Mouse (Mus musculus) liver, embryonic 13.5 days (tissue): Measurements from ENCODE around the gene Btn1a1. TPM values are rescaled to one million over a fixed set of nuclear protein-coding genes. Genes with fewer than 3 reads are reported as not detected.

Experiments
- ATAC-seq: fragments of 200-750 bp; cut with Nextera tagmentation; 2 replicates; pipeline ENCODE4 v1.8.0; 2017; ENCODE audit warnings: low read depth, mild to moderate bottlenecking, moderate number of reproducible peaks, moderate library complexity
- DNase-seq: peaks from one replicate; pipeline ENCODE4 v3.0.0; 2022
- H3K27ac ChIP-seq: fragments of 300-500 bp; sonication (generic); 2 replicates; pipeline ENCODE4 v1.5.1; 2015; ENCODE audit warnings: moderate library complexity, mild to moderate bottlenecking, inconsistent platforms
- H3K27me3 ChIP-seq: fragments of 300-500 bp; sonication (generic); 2 replicates; pipeline ENCODE4 v1.6.1; 2015; ENCODE audit warnings: mild to moderate bottlenecking, inconsistent platforms
- H3K36me3 ChIP-seq: fragments of 300-500 bp; sonication (generic); 2 replicates; pipeline ENCODE4 v1.6.1; 2015; ENCODE audit warnings: mild to moderate bottlenecking, inconsistent platforms
- H3K4me1 ChIP-seq: fragments of 300-500 bp; sonication (generic); replicated peaks from 2 replicates; pipeline ENCODE4 v1.6.1; 2015; ENCODE audit warnings: inconsistent platforms
- H3K4me2 ChIP-seq: fragments of 300-500 bp; sonication (generic); 2 replicates; pipeline ENCODE4 v1.6.1; 2015; ENCODE audit warnings: inconsistent platforms, mild to moderate bottlenecking, moderate library complexity
- H3K4me3 ChIP-seq: fragments of 300-500 bp; sonication (generic); replicated peaks from 2 replicates; pipeline ENCODE4 v1.5.1; 2015; ENCODE audit warnings: mild to moderate bottlenecking, inconsistent platforms
- H3K9ac ChIP-seq: fragments of 300-500 bp; sonication (generic); 2 replicates; pipeline ENCODE4 v1.6.1; 2015; ENCODE audit warnings: mild to moderate bottlenecking, inconsistent platforms
- H3K9me3 ChIP-seq: fragments of 300-500 bp; sonication (generic); replicated peaks from 2 replicates; pipeline ENCODE4 v1.6.1; 2016; ENCODE audit warnings: inconsistent platforms
- WGBS: fragments of 180-500 bp; shearing (Covaris S2); methylation state at CpG from one replicate; pipeline ENCODE4 v1.1.7; 2015; ENCODE audit not compliant: insufficient replicate concordance; 5-methylcytosine and 5-hydroxymethylcytosine counted together
- polyA plus RNA-seq: library from polyadenylated mRNA; unstranded; fragments of >200 nt; fragmentation: Nextera tagmentation; extraction: Ambion mirVana; gene quantifications from 2 replicates; pipeline ENCODE4 v1.2.1, GENCODE M21; 2015

Gene Btn1a1
- 1.5 and 2.0 TPM in 2 replicates for polyA plus RNA-seq

DNA sequence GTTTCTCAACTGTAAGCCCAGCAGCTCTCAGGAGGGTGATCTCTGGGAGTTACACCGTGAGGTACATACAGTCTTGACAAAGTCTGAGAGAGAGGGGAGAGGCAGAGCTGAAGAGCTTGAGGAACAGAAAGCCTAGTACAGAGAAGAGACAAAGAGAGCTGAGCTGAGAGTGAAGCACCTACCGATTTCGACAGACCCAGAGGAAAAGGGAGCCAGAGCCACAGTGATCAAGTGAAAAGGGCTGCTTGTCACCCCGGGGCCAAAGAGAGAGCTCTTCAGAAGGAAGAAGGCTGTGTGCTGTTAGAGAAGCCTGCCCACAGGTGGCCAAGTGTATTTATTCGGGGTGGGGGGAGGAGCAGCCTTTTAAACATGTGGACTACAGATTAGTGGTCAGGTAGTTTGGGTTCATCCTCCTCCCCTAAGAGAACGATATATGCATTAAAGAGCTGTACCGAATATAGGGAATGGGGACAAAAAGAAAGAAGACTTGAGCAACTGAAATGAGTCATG, at the start of gene Btn1a1:
TSS of gene Btn1a1 (minus strand) at position 302 of the 510 bp plus-strand sequence.
- Histone ChIP-seq H3K27ac (peak within 1 kb of the TSS; percentile 81), H3K36me3 (no peaks in the 10 kb centered on the region), H3K9me3 (no peaks in the 10 kb centered on the region), H3K4me1 (peaks cover 49% of the 10 kb centered on the region), H3K9ac (peak within 1 kb of the TSS; percentile 81), H3K4me2 (peak within 1 kb of the TSS; percentile 94), H3K4me3 (peak within 1 kb of the TSS; percentile 70), H3K27me3 (no peaks in the 10 kb centered on the region)
- peak; percentile 45 for ATAC-seq
- 1% methylated on average over 7 of the region's 7 CpGs for whole genome bisulfite sequencing
- peak; percentile 55 for DNase-seq

DNA sequence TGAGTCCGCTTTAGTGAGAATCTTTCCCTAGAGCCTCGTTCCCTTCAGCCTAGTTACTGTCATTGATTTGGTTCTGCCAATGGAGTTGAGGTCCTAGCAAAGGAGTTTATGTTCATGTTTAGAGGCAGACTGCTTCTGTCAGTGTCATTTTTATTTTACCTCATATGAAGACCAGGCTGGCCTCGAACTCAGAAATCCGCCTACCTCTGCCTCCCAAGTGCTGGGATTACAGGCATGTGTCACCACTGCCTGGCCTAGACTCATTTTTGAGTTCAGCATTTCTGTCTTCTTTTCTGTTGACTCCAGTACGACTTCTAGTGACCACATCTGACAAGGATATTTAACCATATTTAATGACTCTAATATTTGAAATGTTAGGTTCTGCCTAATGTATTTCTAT, 49.6 kb upstream of the Btn1a1 start:
- no peak for ATAC-seq
- H3K27ac ChIP-seq: no peak overlapping the region

DNA sequence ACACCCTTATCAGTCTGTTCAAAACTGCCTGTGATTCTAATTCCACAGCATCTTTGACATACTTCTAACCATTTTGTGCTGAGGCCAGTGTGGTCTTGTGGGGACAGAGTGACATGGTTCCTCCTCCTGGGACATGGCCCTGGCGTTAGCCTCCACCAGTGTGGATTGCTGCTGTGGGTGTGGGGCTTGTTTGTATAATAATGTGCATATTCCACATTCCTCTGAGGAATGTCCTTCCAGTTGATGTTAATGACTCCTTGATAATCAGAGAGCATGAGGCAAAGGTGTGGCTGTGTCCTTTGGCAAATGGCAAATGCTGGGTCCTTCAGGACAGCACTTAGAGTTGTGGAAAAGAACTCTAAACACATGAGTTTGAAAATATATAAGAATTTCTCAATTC, 47.8 kb upstream of the Btn1a1 start:
- Histone ChIP-seq H3K9me3 (no peaks in the 10 kb centered on the region), H3K27me3 (no peaks in the 10 kb centered on the region), H3K9ac (no peak overlapping the region), H3K4me1 (peaks cover 29% of the 10 kb centered on the region), H3K4me2 (no peak overlapping the region), H3K27ac (no peak overlapping the region), H3K36me3 (no peaks in the 10 kb centered on the region), H3K4me3 (no peak overlapping the region)
- WGBS: 79% methylated on average over 1 of the region's 1 CpGs
- no peak for ATAC-seq
- DNase-seq: no peak

More for the DNA sequence above, 49.6 kb upstream of the Btn1a1 start:
- Histone ChIP-seq H3K36me3 (no peaks in the 10 kb centered on the region), H3K4me2 (0 out of 2 replicates have a peak overlapping the region, but pooled peaks have one; percentile 88), H3K27me3 (no peaks in the 10 kb centered on the region), H3K4me3 (no peak overlapping the region), H3K4me1 (peaks cover 36% of the 10 kb centered on the region), H3K9ac (no peak overlapping the region), H3K9me3 (no peaks in the 10 kb centered on the region)
- DNase-seq: no peak
- 64% methylated on average over 5 of the region's 5 CpGs for WGBS

DNA sequence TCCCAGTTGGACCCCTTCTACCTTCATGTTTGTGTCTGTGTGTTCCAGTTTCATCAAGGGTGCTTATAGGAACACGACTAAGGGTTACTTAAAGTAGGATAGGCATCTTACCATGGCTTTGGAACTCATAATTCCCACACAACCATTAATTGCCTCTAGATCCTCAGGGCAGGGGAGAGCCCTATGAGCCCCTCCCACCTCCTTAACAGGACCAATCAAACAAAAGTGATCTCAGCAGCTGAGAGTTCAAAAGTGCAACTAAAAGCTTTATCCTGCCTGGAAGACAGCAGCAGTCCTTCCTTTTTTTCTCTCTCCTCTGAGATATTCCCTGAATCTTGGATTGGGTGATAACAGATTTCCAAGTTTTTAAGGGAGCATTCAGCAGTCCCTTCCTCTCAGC, 44.4 kb upstream of the Btn1a1 start:
- Histone ChIP-seq H3K27ac (no peak overlapping the region), H3K9ac (no peak overlapping the region), H3K4me3 (no peak overlapping the region), H3K36me3 (no peaks in the 10 kb centered on the region), H3K4me2 (no peak overlapping the region), H3K27me3 (no peaks in the 10 kb centered on the region), H3K4me1 (peaks cover 47% of the 10 kb centered on the region), H3K9me3 (no peaks in the 10 kb centered on the region)
- 32% methylated on average over 1 of the region's 1 CpGs for WGBS
- ATAC-seq (no peak), DNase-seq (no peak)

DNA sequence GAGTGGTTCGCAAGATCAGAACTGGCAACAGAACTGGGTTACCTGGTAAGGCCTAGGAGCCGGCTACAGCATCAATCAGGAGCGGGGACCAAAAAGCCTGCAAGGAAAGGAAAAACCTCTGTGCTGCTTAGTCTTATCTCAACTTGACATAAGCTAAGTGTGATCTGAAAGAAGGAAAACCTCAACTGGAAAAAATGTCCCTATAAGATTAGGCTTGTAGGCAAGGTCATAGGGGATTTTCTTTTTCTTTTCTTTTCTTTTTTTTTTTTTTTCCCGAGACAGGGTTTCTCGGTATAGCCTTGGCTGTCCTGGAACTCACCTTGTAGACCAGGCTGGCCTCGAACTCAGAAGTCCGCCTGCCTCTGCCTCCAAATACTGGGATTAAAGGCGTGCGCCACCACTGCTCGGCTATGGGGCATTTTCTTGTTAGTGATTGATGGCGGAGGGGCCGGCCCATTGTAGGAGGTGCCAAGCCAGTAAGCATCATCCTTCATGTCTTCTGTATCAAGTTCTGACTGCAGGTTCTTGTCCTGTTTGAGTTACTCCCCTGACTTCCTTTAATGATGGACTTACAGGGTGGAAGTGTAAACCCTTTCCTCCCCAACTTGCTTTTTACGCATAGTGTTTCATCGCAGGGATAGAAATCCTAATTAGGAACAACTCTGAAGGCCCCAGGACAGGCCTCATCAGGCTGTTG, 41.3 kb upstream of the Btn1a1 start:
- no peaks in the 10 kb centered on the region for H3K9me3 ChIP-seq
- H3K27me3 ChIP-seq: no peaks in the 10 kb centered on the region
- 7% methylated on average over 14 of the region's 14 CpGs for WGBS
- ATAC-seq (peak; percentile 58), DNase-seq (peak; percentile 71)
- H3K4me3 ChIP-seq: peak overlapping the region; percentile 59
- no peaks in the 10 kb centered on the region for H3K36me3 ChIP-seq
- peak overlapping the region; percentile 68 for H3K27ac ChIP-seq
- peak overlapping the region; percentile 33 for H3K9ac ChIP-seq
- H3K4me2 ChIP-seq: peak overlapping the region; percentile 81
- peaks cover 66% of the 10 kb centered on the region for H3K4me1 ChIP-seq

DNA sequence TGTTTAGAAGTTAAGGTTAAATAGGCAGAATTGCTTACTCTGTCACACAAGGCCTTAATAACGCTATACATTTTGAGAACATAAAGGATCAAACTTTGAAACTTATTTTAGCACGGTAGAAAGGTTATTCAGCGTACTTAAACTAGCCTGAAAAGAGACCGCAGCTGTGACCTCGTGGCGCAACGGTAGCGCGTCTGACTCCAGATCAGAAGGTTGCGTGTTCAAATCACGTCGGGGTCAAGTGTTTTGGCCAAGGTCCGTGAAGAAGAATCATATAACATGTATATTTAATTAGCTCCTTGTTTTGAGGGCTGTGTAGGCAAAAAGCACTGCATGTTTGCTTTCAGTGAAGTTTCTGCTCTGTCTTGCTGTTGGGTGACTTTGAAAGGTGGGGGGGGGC, 40.6 kb upstream of the Btn1a1 start:
- H3K36me3 ChIP-seq: no peaks in the 10 kb centered on the region
- WGBS: 1% methylated on average over 13 of the region's 13 CpGs
- peak overlapping the region; percentile 77 for H3K9ac ChIP-seq
- no peaks in the 10 kb centered on the region for H3K27me3 ChIP-seq
- H3K4me2 ChIP-seq: peak overlapping the region; percentile 81
- H3K4me3 ChIP-seq: peak overlapping the region; percentile 59
- H3K27ac ChIP-seq: peak overlapping the region; percentile 68
- peak; percentile 57 for ATAC-seq
- peak; percentile 69 for DNase-seq
- peaks cover 66% of the 10 kb centered on the region for H3K4me1 ChIP-seq
- H3K9me3 ChIP-seq: no peaks in the 10 kb centered on the region

DNA sequence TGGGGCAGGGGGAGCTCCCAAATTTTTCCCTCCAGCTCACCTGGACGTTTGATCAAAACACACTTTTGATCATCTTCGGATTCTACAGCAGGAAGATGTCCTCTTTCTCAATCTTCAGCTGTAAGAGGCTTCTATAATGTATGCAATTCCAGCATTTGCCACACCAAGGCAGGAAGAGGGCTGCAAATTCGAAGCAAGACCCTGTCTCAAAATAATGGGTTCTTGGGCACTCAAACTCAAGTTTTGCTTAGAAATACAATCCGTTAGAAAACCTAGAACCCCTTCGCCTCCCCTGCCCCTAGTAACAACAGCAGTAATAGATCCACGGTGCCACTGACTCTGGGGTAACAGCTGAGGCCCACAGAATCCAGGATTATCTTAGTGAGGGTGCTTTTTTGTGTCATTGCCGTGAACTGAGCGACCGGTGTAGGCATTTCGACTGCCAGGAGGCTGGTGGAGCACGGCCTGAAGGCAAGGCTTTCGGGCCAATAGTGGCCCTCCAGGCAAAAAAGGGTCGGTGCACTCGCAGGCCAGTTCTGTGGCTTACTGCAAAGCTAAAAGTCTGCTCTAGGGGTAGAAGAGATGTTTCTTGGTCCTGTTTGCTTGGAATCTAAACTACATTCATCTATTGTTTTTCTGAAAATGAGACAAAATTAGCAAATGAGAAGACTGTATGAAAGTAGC, 40.1 kb upstream of the Btn1a1 start:
- Histone ChIP-seq H3K4me1 (peaks cover 66% of the 10 kb centered on the region), H3K27me3 (no peaks in the 10 kb centered on the region), H3K27ac (peak overlapping the region; percentile 76), H3K36me3 (no peaks in the 10 kb centered on the region), H3K9ac (peak overlapping the region; percentile 77), H3K4me3 (peak overlapping the region; percentile 59), H3K9me3 (no peaks in the 10 kb centered on the region), H3K4me2 (peak overlapping the region; percentile 81)
- ATAC-seq (peak; percentile 50), DNase-seq (no peak)
- WGBS: 2% methylated on average over 14 of the region's 14 CpGs

DNA sequence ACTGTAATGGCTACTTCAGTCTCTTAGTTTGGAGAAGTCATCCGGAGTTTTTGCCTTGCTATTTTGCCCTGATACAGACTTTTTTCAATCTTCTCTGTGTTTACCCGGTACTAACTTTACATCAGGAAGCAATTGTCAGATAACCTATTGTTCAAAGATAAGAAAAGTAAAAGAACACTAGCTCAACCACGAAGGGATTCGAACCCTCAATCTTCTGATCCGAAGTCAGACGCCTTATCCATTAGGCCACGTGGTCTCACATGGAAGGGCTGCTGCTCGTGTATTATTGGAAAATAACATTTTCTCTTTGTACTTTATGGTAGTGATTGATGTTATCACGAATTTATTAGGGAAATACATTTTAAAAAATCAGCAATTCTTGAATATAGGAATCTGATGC, 38.1 kb upstream of the Btn1a1 start:
- H3K9ac ChIP-seq: peak overlapping the region; percentile 22; the same call in 1 of the 2 replicates
- no peaks in the 10 kb centered on the region for H3K36me3 ChIP-seq
- DNase-seq (peak; percentile 74), ATAC-seq (no peak)
- 1% methylated on average over 9 of the region's 9 CpGs for WGBS
- peaks cover 73% of the 10 kb centered on the region for H3K4me1 ChIP-seq
- H3K4me2 ChIP-seq: peak overlapping the region; percentile 52
- no peaks in the 10 kb centered on the region for H3K27me3 ChIP-seq
- peak overlapping the region; percentile 28; the same call in 1 of the 2 replicates for H3K4me3 ChIP-seq
- H3K9me3 ChIP-seq: no peaks in the 10 kb centered on the region
- H3K27ac ChIP-seq: no peak overlapping the region

DNA sequence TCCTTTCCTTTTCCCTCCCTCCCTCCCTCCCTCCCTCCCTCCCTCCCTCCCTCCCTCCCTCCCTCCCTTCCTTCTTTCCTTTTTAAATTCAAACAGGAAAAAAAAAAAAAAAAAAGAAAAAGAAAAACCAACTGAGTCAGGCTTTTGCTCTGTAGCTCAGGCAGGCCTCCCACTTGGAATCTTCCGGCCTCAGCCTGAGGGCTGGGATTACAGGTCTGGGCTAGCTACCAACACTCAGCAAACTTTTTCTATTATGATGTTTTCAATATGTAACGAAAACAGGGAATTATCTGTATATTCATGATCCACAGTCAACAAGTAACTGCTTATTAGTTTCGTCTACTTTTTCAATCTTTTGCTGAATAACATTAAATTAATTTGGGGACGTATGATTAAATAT, 37.2 kb upstream of the Btn1a1 start:
- 64% methylated on average over 4 of the region's 4 CpGs for WGBS
- H3K9ac ChIP-seq: no peak overlapping the region
- H3K36me3 ChIP-seq: no peaks in the 10 kb centered on the region
- ATAC-seq (no peak), DNase-seq (no peak)
- H3K4me1 ChIP-seq: peaks cover 76% of the 10 kb centered on the region
- no peaks in the 10 kb centered on the region for H3K27me3 ChIP-seq
- no peak overlapping the region for H3K4me2 ChIP-seq
- H3K4me3 ChIP-seq: no peak overlapping the region
- H3K27ac ChIP-seq: no peak overlapping the region
- H3K9me3 ChIP-seq: no peaks in the 10 kb centered on the region

DNA sequence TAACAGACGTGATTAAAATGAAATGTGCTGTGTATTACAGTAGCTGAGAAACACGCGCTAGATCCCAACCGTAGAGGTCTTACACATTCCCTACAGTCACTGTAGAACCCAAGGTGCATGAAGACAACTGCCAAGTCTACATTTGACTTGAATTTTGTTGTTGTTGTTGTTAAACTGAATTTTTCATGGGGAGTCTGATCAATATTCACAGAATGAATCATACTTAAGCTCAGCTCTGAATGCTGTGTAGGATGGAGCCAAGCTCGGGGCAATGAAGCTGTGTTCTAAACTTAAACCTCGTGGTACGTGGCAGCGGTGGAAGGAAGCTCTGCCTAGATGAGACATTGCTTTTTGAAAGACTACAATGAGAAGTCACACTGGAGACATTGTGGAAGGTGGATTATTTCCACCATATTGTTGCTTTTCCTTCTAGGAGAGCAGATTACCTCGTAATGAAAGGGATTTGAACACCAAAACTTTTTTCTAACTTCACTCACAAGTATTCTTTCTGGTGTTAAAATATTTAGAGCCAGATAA, 36.4 kb upstream of the Btn1a1 start:
- Histone ChIP-seq H3K9me3 (no peaks in the 10 kb centered on the region), H3K4me3 (peak overlapping the region; percentile 51), H3K4me2 (peak overlapping the region; percentile 76), H3K36me3 (no peaks in the 10 kb centered on the region), H3K27me3 (no peaks in the 10 kb centered on the region), H3K4me1 (peaks cover 78% of the 10 kb centered on the region), H3K9ac (peak overlapping the region; percentile 59), H3K27ac (0 out of 2 replicates have a peak overlapping the region, but pooled peaks have one; percentile 51)
- 19% methylated on average over 9 of the region's 9 CpGs for WGBS
- DNase-seq: no peak
- no peak for ATAC-seq

DNA sequence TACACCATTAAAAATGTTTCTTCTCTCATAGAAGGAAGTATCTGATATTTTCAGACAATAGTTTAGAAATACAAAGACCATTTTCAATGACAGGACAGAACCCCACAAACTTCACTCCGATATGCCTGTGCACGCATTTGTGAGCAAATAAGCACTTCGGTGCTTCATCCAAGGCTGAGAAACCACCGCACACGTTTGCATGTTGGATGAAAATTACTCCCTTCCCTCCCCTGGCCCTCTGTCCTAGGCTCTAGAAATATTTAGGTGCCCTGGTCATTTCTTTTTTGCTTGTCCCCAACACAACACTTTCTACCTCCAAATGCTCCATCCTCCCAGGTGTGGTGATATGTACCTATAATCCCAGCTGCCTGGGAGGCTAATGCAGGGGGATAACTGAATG, 35.8 kb upstream of the Btn1a1 start:
- H3K4me3 ChIP-seq: peak overlapping the region; percentile 51
- no peak for ATAC-seq
- peak overlapping the region; percentile 59 for H3K9ac ChIP-seq
- no peaks in the 10 kb centered on the region for H3K36me3 ChIP-seq
- H3K4me2 ChIP-seq: peak overlapping the region; percentile 76
- H3K4me1 ChIP-seq: peaks cover 76% of the 10 kb centered on the region
- H3K27me3 ChIP-seq: no peaks in the 10 kb centered on the region
- WGBS: 21% methylated on average over 5 of the region's 5 CpGs
- no peak for DNase-seq
- H3K27ac ChIP-seq: no peak overlapping the region
- H3K9me3 ChIP-seq: no peaks in the 10 kb centered on the region
